Mouse (Mus musculus): ENCODE data around the gene Nkapd1. TPM values are rescaled to one million over a fixed set of nuclear protein-coding genes. Genes with fewer than 3 reads are reported as not detected.

Gene Nkapd1
- total and polyA plus RNA-seq, 2 experiments from 2014 or later, result 10.7 to 21.2 TPM

GRCm38 (mm10) chr9:50590856-50591518, 26.3 kb downstream of the Nkapd1 start:
- WGBS, result 74% methylated on average over 10 of the region's 10 CpGs
- no peak overlapping the region for H3K4me3 ChIP-seq (ENCODE audit: low read length)

GRCm38 (mm10) chr9:50586955-50587354, 30.3 kb downstream of the Nkapd1 start:
- no peak overlapping the region for H3K4me2 ChIP-seq (ENCODE audit: low read depth, low read length)
- H3K27ac ChIP-seq, result no peak overlapping the region
- ATAC-seq (no peak), DNase-seq (ENCODE audit: low spot score) (no peak)
- H3K9ac ChIP-seq (replicated peaks; ENCODE audit: low read length), result no peak overlapping the region
- H3K4me1 ChIP-seq (ENCODE audit: insufficient read depth, low read length), result no peaks in the 10 kb centered on the region
- TF ChIP-seq CTCF (IDR thresholded peaks at IDR 0.05; ENCODE audit: low read depth), result no peak
- no peaks in the 10 kb centered on the region for H3K9me3 ChIP-seq (ENCODE audit: low read length)
- no peak overlapping the region for H3K4me3 ChIP-seq (ENCODE audit: low read length)
- H3K27me3 ChIP-seq (ENCODE audit: insufficient read depth, low read length), result no peaks in the 10 kb centered on the region
- 78% methylated on average over 4 of the region's 4 CpGs for WGBS
- H3K36me3 ChIP-seq (ENCODE audit: insufficient read depth, low read length), result no peaks in the 10 kb centered on the region

More at GRCm38 (mm10) chr9:50590856-50591518, 26.3 kb downstream of the Nkapd1 start:
- H3K4me1 ChIP-seq (ENCODE audit: insufficient read depth, low read length), result no peaks in the 10 kb centered on the region
- no peak overlapping the region for H3K27ac ChIP-seq
- H3K4me2 ChIP-seq (ENCODE audit: low read depth, low read length), result no peak overlapping the region
- H3K27me3 ChIP-seq (ENCODE audit: insufficient read depth, low read length), result no peaks in the 10 kb centered on the region
- DNase-seq (ENCODE audit: low spot score), result no peak
- no peaks in the 10 kb centered on the region for H3K9me3 ChIP-seq (ENCODE audit: low read length)
- ATAC-seq, result no peak
- peaks cover 8% of the 10 kb centered on the region; the same call in 1 of the 2 replicates for H3K36me3 ChIP-seq (ENCODE audit: insufficient read depth, low read length)
- no peak overlapping the region for H3K9ac ChIP-seq (replicated peaks; ENCODE audit: low read length)
- no peak for TF ChIP-seq CTCF (IDR thresholded peaks at IDR 0.05; ENCODE audit: low read depth)

DNA sequence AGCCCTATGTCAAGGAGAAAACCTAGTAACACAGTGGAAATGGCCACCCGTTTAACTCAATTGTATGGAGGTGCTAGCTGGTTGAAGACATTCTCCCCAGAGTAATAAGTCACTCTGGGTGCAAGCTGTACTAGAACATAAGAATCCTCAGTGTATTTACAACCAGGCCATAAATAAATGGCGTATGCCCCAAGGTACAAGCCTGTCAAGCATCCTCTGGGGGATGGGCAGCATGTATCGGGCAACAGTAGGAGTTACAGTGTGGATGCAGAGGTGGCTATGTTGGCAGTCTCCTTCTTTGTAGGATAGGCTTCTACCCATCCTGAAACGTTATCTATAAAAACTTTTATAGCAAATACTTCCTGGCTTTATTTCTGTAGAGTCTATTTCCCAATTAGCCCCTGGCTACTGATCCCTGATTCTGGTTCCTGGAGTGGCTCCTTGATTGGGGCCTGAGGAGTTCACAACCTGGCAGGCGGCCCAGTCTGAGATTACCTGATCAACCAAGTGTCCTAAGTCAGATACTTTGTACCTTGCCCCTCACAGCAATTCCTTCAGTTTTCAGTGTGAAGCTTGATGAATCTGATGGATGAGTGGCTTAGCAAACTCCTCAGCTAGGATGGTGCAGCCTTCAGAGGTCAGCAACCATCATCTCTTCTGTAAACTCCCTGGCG, 32.0 kb downstream of the Nkapd1 start:
- ATAC-seq (no peak), DNase-seq (ENCODE audit: low spot score) (no peak)
- H3K27me3 ChIP-seq (ENCODE audit: insufficient read depth, low read length), result no peaks in the 10 kb centered on the region
- H3K4me1 ChIP-seq (ENCODE audit: insufficient read depth, low read length), result no peaks in the 10 kb centered on the region
- H3K4me3 ChIP-seq (ENCODE audit: low read length), result no peak overlapping the region
- WGBS, result 90% methylated on average over 6 of the region's 6 CpGs
- H3K36me3 ChIP-seq (ENCODE audit: insufficient read depth, low read length), result no peaks in the 10 kb centered on the region
- H3K27ac ChIP-seq, result no peak overlapping the region
- no peak for TF ChIP-seq CTCF (IDR thresholded peaks at IDR 0.05; ENCODE audit: low read depth)
- H3K4me2 ChIP-seq (ENCODE audit: low read depth, low read length), result no peak overlapping the region
- H3K9ac ChIP-seq (replicated peaks; ENCODE audit: low read length), result no peak overlapping the region
- H3K9me3 ChIP-seq (ENCODE audit: low read length), result no peaks in the 10 kb centered on the region

DNA sequence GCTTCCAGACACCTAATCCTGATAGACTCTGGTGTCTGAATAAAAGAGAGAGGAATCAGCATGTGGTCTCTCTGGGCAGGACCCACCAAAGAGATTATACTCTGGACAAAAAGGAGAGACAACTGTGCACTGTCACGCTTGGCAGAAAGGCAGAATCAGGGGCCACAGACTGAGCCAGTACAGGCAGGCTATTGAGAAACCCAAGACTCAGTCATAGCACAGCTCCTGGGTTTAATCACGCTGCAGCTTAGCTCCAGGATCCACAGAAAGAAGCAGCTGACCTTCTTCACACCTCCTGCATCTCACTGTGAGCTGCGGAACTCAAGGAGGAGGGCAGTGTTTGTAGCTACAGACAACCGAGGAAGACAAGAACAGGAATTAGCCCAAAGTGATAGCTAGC, 36.9 kb downstream of the Nkapd1 start:
- H3K4me2 ChIP-seq (ENCODE audit: low read depth, low read length), result no peak overlapping the region
- H3K4me3 ChIP-seq (ENCODE audit: low read length), result no peak overlapping the region
- ATAC-seq (no peak), DNase-seq (ENCODE audit: low spot score) (no peak)
- no peaks in the 10 kb centered on the region for H3K27me3 ChIP-seq (ENCODE audit: insufficient read depth, low read length)
- no peak overlapping the region for H3K9ac ChIP-seq (replicated peaks; ENCODE audit: low read length)
- TF ChIP-seq CTCF (IDR thresholded peaks at IDR 0.05; ENCODE audit: low read depth), result no peak
- WGBS, result 36% methylated on average over 4 of the region's 4 CpGs
- H3K4me1 ChIP-seq (ENCODE audit: insufficient read depth, low read length), result no peaks in the 10 kb centered on the region
- H3K9me3 ChIP-seq (ENCODE audit: low read length), result no peaks in the 10 kb centered on the region
- no peaks in the 10 kb centered on the region for H3K36me3 ChIP-seq (ENCODE audit: insufficient read depth, low read length)
- no peak overlapping the region for H3K27ac ChIP-seq

- ATAC-seq (no peak), DNase-seq (ENCODE audit: low spot score) (no peak)
- WGBS, result 79% methylated on average over 10 of the region's 10 CpGs
- no peaks in the 10 kb centered on the region for H3K9me3 ChIP-seq (ENCODE audit: low read length)
- no peaks in the 10 kb centered on the region for H3K27me3 ChIP-seq (ENCODE audit: insufficient read depth, low read length)
- H3K27ac ChIP-seq, result no peak overlapping the region
- TF ChIP-seq CTCF (IDR thresholded peaks at IDR 0.05; ENCODE audit: low read depth), result no peak
- H3K4me3 ChIP-seq (ENCODE audit: low read length), result no peak overlapping the region
- no peak overlapping the region for H3K4me2 ChIP-seq (ENCODE audit: low read depth, low read length)
- H3K9ac ChIP-seq (replicated peaks; ENCODE audit: low read length), result no peak overlapping the region
- no peaks in the 10 kb centered on the region for H3K36me3 ChIP-seq (ENCODE audit: insufficient read depth, low read length)
- no peaks in the 10 kb centered on the region for H3K4me1 ChIP-seq (ENCODE audit: insufficient read depth, low read length)
These were observed 47.4 kb downstream of the Nkapd1 start for GRCm38 (mm10) chr9:50569599-50570525.

- DNase-seq (ENCODE audit: low spot score), result no peak
- no peak for TF ChIP-seq CTCF (IDR thresholded peaks at IDR 0.05; ENCODE audit: low read depth)
- Histone ChIP-seq H3K4me3 (ENCODE audit: low read length) (no peak overlapping the region), H3K4me1 (ENCODE audit: insufficient read depth, low read length) (no peaks in the 10 kb centered on the region), H3K4me2 (ENCODE audit: low read depth, low read length) (no peak overlapping the region), H3K36me3 (ENCODE audit: insufficient read depth, low read length) (no peaks in the 10 kb centered on the region), H3K27me3 (ENCODE audit: insufficient read depth, low read length) (no peaks in the 10 kb centered on the region), H3K27ac (no peak overlapping the region), H3K9ac (replicated peaks; ENCODE audit: low read length) (no peak overlapping the region), H3K9me3 (ENCODE audit: low read length) (no peaks in the 10 kb centered on the region)
- WGBS, result 77% methylated on average over 2 of the region's 2 CpGs
- ATAC-seq, result no peak
These were observed 49.4 kb downstream of the Nkapd1 start for GRCm38 (mm10) chr9:50567881-50568280.
